Mouse (Mus musculus) Muller cell, postnatal 12 days (primary cell): Measurements from ENCODE around the gene Fuca1.

Experiments
- DNase-seq: peaks from one replicate; pipeline ENCODE4 v3.0.0-alpha.2; 2015; ENCODE audit errors: inconsistent ontology term

The Fuca1 gene

DNA sequence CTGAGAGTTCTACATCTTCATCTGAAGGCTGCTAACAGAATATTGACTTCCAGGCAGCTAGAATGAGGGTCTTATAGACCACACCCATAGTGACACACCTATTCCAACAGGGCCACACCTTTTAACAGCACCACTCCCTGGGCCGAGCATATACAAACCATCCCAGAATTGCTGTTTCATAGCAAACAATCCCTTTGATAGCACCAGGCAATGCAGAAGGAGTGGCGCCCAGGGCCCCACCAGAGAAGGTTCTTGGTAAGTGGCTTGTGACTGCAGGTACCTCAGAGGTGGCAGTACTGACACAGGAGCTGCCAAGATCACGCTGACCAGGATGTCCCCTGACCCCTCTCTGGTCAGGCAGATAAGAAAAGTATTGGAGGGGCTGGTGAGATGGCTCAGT is 32.6 kb downstream of the Fuca1 start:
- DNase-seq, result no peak

- peak; percentile 37 for DNase-seq
Measured at GRCm38 (mm10) chr4:135954241-135954640, 33.7 kb downstream of the Fuca1 start.

DNA sequence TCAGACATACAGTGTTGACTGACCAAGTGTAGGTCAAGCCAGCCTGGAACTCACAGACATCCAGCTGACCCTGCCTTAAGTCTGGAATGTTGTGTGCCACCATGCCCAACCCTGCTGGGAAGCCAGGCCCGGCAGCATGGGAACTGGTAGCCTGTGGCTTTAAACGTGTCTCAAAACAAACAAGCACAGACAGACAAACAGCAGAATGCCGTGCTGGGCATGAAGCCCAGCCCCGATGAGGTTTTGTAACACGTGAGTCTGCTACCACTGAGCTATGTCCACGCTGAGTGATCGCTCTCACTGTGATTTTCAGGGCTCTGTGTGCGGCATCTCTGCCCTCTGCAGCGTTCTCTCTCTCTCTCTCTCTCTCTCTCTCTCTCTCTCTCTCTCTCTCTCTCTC is 35.4 kb downstream of the Fuca1 start:
- DNase-seq, result no peak

- DNase-seq, result no peak
Measured at GRCm38 (mm10) chr4:135958354-135958753, 37.8 kb downstream of the Fuca1 start.

DNA sequence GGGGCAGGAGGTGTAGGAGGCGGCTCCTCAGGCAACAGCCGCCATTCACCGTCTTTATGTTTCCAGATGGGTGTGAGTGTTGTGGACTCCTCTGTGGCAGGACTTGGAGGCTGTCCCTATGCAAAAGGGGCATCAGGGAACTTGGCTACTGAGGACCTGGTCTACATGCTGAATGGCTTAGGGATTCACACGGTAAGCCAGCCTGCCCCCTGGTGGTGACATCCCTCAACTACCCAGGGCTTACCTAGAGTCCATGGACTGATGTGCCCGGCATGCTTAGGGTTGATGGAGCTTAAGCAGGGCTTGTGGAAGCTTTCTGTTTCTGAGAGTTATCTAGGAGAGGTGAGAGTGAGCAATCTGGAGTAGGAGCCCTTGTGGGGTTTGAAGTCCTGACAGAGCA is 40.2 kb downstream of the Fuca1 start:
- DNase-seq, result peak; percentile 88

- no peak for DNase-seq
Measured at GRCm38 (mm10) chr4:135961709-135962108, 41.2 kb downstream of the Fuca1 start.

- DNase-seq, result no peak
Measured at GRCm38 (mm10) chr4:135962198-135962597, 41.7 kb downstream of the Fuca1 start.

GRCm38 (mm10) chr4:135962946-135963345 is 42.4 kb downstream of the Fuca1 start:
- peak; percentile 59 for DNase-seq

DNA sequence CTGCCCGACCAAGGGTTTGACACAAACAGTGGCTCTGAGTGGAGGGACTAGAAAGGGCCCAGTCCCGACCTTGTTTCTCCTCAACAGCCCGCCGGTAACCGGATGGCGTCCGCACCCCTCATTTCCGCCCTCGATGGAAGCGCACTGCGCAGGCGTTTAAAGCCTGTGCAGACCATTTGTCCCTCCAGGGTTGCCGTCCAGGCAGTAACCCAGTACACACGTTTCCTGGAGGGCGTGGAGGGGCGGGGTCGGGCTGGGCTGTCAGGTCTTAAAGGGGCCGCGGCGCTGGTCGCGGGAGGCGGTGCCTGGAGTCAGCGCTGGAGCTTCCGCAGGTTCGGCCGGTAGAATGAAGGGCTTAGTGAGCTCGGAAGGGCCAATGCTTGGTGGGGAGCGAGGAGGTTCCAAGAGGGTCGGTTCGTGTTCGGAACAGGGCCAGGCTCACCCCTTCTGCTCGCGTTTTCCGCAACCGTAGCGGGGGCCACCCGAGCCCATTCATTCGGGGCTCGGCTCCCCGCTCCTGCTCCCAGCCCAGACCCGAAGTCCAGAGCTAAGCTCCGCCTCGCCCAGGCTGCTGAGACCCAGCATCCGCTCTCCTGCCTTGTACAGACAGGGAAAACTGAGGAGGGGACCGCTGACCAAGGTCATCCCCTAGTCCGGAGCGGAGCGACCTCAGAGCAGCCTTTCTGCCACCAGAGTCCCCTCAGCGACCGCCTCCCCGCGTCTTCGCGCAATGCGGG is 43.1 kb downstream of the Fuca1 start, which contains the start of gene Gale:
Gene Gale, plus strand, starts transcription at position 271 of the 737 bp plus-strand sequence.
- DNase-seq, result peak; percentile 98

- DNase-seq, result peak; percentile 78
Measured at GRCm38 (mm10) chr4:135964426-135964825, 43.9 kb downstream of the Fuca1 start.

GRCm38 (mm10) chr4:135965113-135965512 is 44.6 kb downstream of the Fuca1 start:
- DNase-seq, result no peak

GRCm38 (mm10) chr4:135966283-135966682 is 45.7 kb downstream of the Fuca1 start:
- DNase-seq, result no peak

DNA sequence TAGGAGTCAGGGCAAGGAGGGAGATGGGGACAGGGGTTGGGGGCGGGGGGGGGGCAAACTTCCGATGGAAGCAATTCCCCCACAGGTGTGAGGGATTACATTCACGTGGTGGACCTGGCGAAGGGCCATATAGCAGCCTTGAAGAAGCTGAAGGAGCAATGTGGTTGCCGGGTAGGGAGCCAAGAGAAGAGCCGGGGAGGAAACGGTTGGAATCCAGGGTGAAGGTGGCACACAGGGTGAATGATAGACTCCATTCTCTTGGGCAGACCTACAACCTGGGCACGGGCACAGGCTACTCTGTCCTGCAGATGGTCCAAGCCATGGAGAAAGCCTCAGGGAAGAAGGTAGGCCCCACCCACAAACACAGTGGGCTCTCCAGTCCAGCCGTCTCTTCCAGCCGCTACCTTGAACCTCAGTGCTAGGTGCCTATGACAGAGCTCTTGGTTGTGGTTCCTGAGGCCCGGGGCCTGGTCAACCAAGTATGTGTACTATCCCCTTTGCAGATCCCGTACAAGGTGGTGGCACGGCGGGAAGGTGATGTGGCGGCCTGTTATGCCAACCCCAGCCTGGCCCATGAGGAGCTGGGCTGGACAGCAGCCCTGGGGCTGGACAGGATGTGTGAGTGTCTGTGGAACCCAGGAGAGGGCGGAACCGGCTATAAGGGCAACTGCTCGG is 46.7 kb downstream of the Fuca1 start:
- DNase-seq, result no peak

DNA sequence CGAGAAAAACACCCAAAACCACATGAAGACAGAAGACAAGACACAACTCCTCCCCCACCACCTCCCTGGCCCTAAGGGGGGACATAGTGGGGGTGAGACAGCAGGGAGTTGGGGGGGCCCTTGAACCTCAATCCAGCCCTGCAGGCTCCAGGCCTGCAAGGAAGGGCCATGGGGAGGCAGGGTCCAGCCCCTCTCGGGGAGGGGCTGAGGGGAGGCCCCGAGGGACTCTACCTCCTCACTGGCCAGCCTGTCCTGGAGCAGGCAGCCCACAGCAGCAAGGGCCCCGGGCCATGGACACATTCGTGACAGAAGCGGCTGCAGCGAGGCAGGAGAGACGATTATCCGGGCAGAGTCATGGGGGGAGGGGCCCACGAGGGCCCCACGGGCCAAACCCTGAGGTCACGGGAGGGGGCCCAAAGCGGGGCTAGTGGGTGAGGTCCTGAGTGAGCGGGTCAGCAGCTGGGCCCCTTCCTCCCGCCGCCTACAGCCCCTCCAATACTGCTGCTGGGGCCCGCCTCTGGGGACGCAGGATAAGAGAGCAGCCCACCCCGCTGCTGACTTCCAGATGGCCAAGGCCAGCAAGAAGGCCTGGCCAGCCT is 47.8 kb downstream of the Fuca1 start:
- DNase-seq, result no peak

GRCm38 (mm10) chr4:135969070-135969750 is 48.7 kb downstream of the Fuca1 start:
- DNase-seq, result no peak

DNA sequence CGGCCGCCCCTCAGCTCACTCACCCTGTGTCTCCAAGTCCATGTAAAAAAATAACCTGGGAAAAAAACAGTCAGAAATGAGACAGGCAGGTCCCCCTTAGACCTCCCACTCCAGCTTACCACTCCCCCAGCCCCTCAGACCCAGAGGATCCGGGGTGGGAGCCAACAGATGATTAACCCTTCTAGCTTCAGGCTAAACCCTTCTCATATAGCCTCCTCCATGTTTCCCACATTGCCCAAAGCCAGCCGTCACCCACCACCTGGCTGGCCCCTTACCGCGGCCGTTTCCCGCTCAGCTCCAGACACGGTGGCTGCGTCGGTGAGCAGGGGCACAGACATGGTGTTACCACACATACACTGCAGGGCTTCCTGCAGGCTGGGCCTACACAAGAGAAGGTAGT is 50.0 kb downstream of the Fuca1 start:
- no peak for DNase-seq

DNA sequence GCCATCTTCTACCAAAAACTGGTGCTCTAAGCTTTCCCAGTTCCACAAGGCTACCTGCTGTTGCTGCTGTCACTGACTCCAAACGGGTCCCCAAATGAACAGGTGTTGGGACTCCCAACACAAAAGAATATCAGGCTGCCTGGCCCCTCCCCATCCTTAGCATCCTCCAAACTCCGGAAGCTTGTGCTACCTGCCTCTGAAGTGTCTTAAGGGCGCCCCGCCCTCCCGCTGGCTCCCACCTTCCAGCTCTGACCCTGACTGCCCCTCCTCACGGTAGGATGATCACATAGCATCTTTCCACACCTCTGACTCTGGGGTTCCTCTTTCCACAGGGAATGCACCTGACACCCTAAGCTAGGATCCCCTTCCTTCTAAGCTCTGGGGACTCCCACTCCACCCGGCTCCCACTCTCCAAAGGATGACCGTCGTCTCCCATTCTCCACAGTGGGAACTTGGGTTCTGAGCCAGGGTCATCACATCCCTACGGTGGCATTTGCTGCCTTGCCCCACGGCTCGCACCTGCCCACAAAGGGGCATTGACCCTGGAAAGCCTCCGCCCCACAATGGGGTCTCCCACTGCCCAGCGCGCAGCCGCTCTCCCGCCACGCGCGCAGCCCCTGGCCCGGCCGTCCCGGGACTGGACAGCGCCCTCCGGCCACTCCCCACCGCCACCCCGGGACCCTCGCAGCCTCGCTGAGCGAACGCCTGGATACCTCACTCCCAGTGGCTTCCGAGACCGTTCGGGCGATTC is 51.4 kb downstream of the Fuca1 start:
- DNase-seq, result no peak

DNA sequence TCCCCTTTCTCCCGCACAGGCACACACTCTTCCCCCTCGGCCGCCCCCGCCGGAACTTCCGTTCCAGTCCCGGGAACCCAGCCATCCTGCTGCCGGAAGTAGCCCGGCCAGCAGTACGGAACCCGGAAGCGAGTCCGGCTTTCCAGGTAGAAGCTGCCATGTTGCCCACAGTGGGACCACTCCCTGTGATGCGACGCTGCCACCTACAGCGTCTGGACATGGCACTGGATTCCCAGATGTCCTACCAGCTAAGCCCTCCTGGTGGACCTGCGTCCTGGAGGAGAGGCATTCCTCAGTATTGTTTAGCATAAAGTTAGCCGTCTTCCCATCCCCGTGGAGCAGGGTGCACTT is 52.0 kb downstream of the Fuca1 start, which contains the start of gene Lypla2:
Gene Lypla2, minus strand, starts transcription at position 71 of the 351 bp plus-strand sequence.
- DNase-seq, result peak; percentile 82

DNA sequence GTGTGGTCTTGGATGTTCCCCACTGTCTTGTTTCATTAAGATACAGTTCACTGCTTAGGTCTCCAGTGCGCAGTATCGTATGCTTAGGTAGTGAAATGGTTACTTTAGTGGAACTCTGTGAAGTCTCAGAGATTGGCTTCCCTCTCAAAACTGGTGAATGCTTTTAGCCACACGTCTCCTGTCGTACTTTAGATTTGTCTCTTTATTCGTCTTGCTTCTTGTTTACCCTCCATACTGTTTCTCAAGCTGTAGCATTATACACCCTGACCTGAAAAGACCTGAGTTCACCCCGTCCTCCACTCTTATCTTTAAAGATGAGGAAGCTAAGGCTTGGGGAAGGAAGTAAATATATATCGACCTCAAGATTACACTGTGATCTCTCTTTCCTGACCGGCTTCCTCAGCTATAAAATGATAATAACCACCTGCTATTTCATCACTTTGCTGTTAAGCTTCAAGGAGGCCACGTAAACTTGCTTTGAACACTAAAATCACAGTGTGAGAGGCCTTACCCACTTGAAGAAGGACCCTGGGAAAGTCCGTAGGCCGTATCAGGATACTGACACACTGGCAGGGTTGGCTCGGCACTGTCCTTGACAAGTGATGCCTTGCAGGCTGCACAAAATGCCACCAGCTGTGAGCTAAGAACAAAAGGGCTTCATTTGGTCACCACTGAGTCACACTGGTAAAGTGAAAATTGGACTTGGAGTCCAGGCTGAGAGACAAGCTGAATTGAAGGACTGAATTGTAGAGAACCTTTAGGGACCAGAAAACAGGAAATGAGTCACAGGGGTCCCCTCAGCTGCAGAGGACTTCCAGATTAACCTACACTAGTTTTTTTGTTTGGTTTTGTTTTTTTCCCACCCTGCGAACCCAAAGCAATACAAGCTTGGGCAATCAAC is 52.6 kb downstream of the Fuca1 start:
- peak; percentile 79 for DNase-seq

DNA sequence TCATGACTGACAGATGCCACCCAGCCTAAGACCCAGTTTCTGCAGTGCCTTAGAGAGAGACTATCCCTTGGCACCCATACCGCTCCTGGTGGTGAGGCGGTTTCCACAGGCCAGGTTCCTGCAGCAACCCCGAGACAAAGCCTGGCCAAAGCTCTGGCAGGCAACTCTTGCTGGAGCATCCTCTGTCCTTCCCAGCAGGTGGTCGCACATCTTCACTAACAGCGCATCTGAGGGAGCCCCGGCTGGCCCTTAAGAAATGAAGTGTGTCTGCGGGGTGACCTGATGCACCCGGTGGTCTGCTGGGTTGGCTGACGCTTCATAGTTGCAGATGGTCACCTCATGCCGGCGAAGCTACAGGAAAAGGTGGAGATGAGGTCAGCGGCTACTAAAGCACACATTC is 55.6 kb downstream of the Fuca1 start:
- DNase-seq, result no peak
